Mouse (Mus musculus) lung, adult 2 months (tissue): Measurements from ENCODE around the gene Trpv2. TPM values are rescaled to one million over a fixed set of nuclear protein-coding genes. Genes with fewer than 3 reads are reported as not detected.

ENCODE experiments used
- DNase-seq: peaks from one replicate; pipeline ENCODE4 v3.0.0; 2022
- H3K4me1 ChIP-seq: fragments of 200-500 bp; 2 replicates; pipeline ENCODE4 v1.6.1; 2011; ENCODE audit warnings: low read length; ENCODE audit not compliant: control insufficient read depth, insufficient read depth
- H3K4me3 ChIP-seq: fragments of 200-500 bp; replicated peaks from 2 replicates; pipeline ENCODE3; 2011; ENCODE audit warnings: low read depth, mild to moderate bottlenecking, control low read depth, low read length; ENCODE audit errors: extremely low read depth
- CTCF ChIP-seq: fragments of 200-500 bp; IDR thresholded peaks from 2 replicates; pipeline ENCODE4 v1.5.1; 2011; ENCODE audit warnings: mild to moderate bottlenecking, low read length, control low read depth; ENCODE audit not compliant: insufficient read depth
- POLR2A ChIP-seq: fragments of 200-500 bp; IDR thresholded peaks from 2 replicates; pipeline ENCODE4 v1.6.1; 2011; ENCODE audit warnings: low read depth, mild to moderate bottlenecking, control low read depth, low read length, borderline replicate concordance; ENCODE audit errors: extremely low read depth
- WGBS: fragments of 180-500 bp; shearing (Covaris S2); methylation state at CpG from one replicate; pipeline ENCODE4 v1.1.7; 2018; 5-methylcytosine and 5-hydroxymethylcytosine counted together
- polyA plus RNA-seq: library from polyadenylated mRNA; depleted of rRNA; stranded (reverse); fragments of >200 nt; gene quantifications from 2 replicates; pipeline ENCODE4 v1.2.3, GENCODE M21; 2012

Trpv2 gene
- polyA plus RNA-seq, 1 experiment = 21.8 TPM

- Histone ChIP-seq H3K4me1 (no peaks in the 10 kb centered on the region; the same call in 1 of the 2 replicates), H3K4me3 (peak overlapping the region; percentile 58)
- TF ChIP-seq CTCF (no peak), POLR2A (no peak)
- DNase-seq = no peak
- 11% methylated on average over 17 of the region's 17 CpGs for WGBS
Measured at GRCm38 (mm10) chr11:62601732-62602618, 27.7 kb downstream of the Trpv2 start.

DNA sequence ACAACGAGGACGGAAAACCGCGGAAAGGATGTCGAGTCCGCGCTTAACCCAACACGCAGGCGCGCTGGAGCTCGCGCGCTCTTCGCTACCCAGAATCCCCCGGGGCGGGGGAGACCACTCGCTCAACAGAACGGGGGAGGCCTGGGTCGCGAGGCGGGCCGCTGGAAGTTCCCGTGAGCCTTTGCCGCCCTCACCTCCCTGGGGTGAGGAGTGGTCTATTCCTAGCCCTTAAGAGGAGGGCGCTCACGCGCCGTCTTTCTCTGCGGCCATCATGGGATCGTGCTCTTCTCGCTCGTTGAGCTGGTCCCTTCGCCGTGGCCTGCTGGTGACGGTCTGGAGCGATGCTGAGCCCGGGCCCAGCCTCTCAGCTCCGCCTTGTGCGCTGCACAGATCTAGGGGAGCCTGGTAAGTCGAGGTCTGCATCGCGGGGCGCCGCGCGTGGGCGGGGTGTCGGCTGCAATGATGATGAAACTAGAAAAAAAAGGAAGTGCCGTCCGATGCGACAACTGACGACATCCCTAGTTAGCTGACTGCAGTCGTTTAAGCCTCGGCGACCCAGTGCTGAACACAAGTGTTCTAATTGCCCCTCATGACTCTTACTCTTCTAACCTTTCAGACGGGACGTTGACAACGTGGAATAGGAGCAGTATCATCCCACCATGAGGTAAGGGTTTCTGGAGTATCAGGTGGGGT lies 28.5 kb downstream of the Trpv2 start:
- H3K4me3 ChIP-seq = peak overlapping the region; percentile 94
- DNase-seq = peak; percentile 92
- TF ChIP-seq CTCF = 0 out of 2 replicates have a peak, but pooled peaks have one; percentile 9
- peak; percentile 100 for TF ChIP-seq POLR2A
- H3K4me1 ChIP-seq = no peaks in the 10 kb centered on the region; the same call in 1 of the 2 replicates
- WGBS = under 1% methylated on average over 58 of the region's 58 CpGs

GRCm38 (mm10) chr11:62603312-62604056 lies 29.2 kb downstream of the Trpv2 start:
- DNase-seq = peak; percentile 24
- H3K4me3 ChIP-seq = peak overlapping the region; percentile 94
- WGBS = 2% methylated on average over 13 of the region's 13 CpGs
- TF ChIP-seq CTCF (no peak), POLR2A (no peak)
- H3K4me1 ChIP-seq = no peaks in the 10 kb centered on the region; the same call in 1 of the 2 replicates

DNA sequence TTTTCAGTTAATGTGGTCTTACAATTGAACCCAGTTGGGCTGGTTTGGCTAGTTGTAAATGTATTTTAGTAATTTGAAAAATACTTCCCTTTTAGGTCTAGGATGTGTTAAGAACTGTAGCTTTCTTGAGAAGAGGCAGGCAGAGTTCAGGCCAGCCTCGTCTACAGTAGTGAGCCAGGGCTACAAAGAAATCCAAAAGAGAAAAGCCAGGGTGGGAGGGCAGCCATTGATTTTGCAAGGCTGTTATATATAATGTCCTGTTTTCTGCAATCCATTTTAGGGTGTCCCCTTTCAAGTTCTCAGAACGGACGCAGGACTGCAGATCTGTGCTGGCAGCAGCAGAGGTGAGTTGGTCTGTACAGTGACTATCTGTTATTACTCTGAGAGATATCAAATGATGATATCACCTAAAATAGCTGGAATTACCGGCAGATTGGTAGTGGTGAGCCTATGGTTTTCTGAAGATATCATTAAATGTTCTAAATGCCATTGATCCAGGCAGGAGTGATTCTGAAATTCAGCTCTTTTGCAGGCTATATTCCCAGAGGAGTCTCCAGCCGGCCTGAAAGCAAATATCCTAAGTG lies 29.9 kb downstream of the Trpv2 start:
- 30% methylated on average over 5 of the region's 5 CpGs for WGBS
- no peaks in the 10 kb centered on the region; the same call in 1 of the 2 replicates for H3K4me1 ChIP-seq
- TF ChIP-seq CTCF = no peak
- no peak for TF ChIP-seq POLR2A
- no peak overlapping the region for H3K4me3 ChIP-seq
- no peak for DNase-seq

- WGBS = 45% methylated on average over 3 of the region's 3 CpGs
- Histone ChIP-seq H3K4me1 (no peaks in the 10 kb centered on the region; the same call in 1 of the 2 replicates), H3K4me3 (no peak overlapping the region)
- TF ChIP-seq POLR2A (no peak), CTCF (no peak)
- DNase-seq = no peak
Measured at GRCm38 (mm10) chr11:62604886-62605618, 30.8 kb downstream of the Trpv2 start.

DNA sequence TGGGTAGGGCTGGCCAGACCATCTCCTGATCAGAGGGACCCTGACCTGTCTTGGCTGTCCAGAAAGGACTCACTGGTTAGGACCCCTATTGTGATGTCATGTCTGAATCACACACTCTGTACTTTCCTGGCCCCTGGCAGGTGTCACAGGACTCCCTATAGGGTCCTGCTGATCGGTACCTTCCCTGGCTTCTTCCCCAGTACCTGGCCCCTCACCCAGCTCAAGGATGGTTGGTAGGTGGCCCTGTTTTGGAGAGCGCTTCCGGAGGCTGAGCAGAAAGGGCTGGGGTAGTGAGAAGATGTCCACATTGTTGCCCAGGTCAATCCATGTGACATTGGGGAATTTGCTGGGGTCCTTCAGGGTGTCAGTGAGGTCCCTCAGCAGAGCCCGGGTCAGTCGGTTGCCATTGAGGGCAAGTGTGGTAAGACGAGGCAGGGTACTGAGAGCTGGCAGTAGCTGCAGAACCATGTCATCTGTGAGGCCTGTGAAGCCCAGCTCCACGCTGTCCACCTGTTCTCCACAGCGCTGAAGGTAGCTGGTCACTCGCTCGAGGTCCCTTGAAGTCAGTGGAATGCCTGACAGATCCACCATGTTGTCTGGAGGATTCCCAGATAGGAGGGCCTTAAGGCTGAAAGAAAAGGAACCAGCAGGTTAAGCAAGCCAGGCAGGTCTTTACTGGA lies 31.5 kb downstream of the Trpv2 start:
- Histone ChIP-seq H3K4me3 (no peak overlapping the region), H3K4me1 (no peaks in the 10 kb centered on the region; the same call in 1 of the 2 replicates)
- TF ChIP-seq POLR2A = no peak
- TF ChIP-seq CTCF = no peak
- 58% methylated on average over 10 of the region's 10 CpGs for WGBS
- no peak for DNase-seq

- WGBS = 44% methylated on average over 10 of the region's 10 CpGs
- DNase-seq = no peak
- no peak overlapping the region for H3K4me3 ChIP-seq
Measured at GRCm38 (mm10) chr11:62606299-62607169, 32.2 kb downstream of the Trpv2 start.

More at GRCm38 (mm10) chr11:62606299-62607169, 32.2 kb downstream of the Trpv2 start:
- no peak for TF ChIP-seq CTCF
- no peak for TF ChIP-seq POLR2A
- H3K4me1 ChIP-seq = no peaks in the 10 kb centered on the region; the same call in 1 of the 2 replicates
